22 mouse cellular contexts compared by ENCODE assay signal in genomic region chr2:170261191-170261590, GRCm38 (mm10).
"Had no signal": no experiment of that assay in that cellular context is flagged by ENCODE, and none has a peak within 500 bp of the region (broad histone marks: within the 10 kb centered on the region; RNA-seq: fewer than 3 reads in every experiment).

No protein-coding gene starts in this region.

- H3K27me3 ChIP-seq: intestine, embryonic 15.5 days; limb, embryonic 13.5 days; liver, embryonic 13.5 days; midbrain, embryonic 12.5 days; neural tube, embryonic 13.5 days; stomach, embryonic 15.5 days had no signal

- DNase-seq: kidney, adult 2 months; kidney, postnatal 25 days; layer of hippocampus, adult 9-11 months; liver; liver, embryonic 13.5 days; lung, embryonic 14.5 days; retina, postnatal 1 day; right cerebral cortex, postnatal 25 days; spleen, adult 18-20 months; thymus, postnatal 25 days had no signal

- H3K4me1 ChIP-seq: limb, embryonic 13.5 days; liver, embryonic 13.5 days had no signal

- H3K4me2 ChIP-seq: intestine, embryonic 15.5 days; limb, embryonic 13.5 days; liver, embryonic 13.5 days; lung, embryonic 14.5 days; midbrain, embryonic 12.5 days; neural tube, embryonic 13.5 days; stomach, embryonic 15.5 days had no signal

- H3K9ac ChIP-seq: intestine, embryonic 15.5 days; limb, embryonic 13.5 days; liver, embryonic 13.5 days; lung, embryonic 14.5 days; midbrain, embryonic 12.5 days; neural tube, embryonic 13.5 days; stomach, embryonic 15.5 days had no signal

- H3K4me3 ChIP-seq: intestine, embryonic 15.5 days; layer of hippocampus, adult 2 months; left cerebral cortex, adult 2 months; limb, embryonic 13.5 days; liver, embryonic 13.5 days; midbrain, embryonic 12.5 days; myocyte; neural tube, embryonic 13.5 days; stomach, embryonic 15.5 days had no signal

- H3K27ac ChIP-seq: intestine, embryonic 15.5 days; kidney, postnatal 0 days; layer of hippocampus, adult 2 months; left cerebral cortex, adult 2 months; limb, embryonic 13.5 days; liver, embryonic 13.5 days; macrophage; midbrain, embryonic 12.5 days; neural tube, embryonic 13.5 days; stomach, embryonic 15.5 days had no signal

- ATAC-seq: intestine, embryonic 15.5 days; lung, postnatal 0 days; midbrain, embryonic 16.5 days had no signal

- H3K9me3 ChIP-seq: intestine, embryonic 15.5 days; limb, embryonic 13.5 days; liver, embryonic 13.5 days; midbrain, embryonic 12.5 days; neural tube, embryonic 13.5 days; stomach, embryonic 15.5 days had no signal

- H3K36me3 ChIP-seq: intestine, embryonic 15.5 days; limb, embryonic 13.5 days; liver, embryonic 13.5 days; midbrain, embryonic 12.5 days; neural tube, embryonic 13.5 days; stomach, embryonic 15.5 days had no signal
